Mouse (Mus musculus) left cerebral cortex, adult 11 months (tissue): ENCODE results near the gene Mrpl33.
A peak's percentile ranks its signal among the peaks of the same experiment; 100 is the strongest.
"Not testable (repeated sequence)": the region's sequence is repeated elsewhere in the genome, so short reads cannot be mapped to it uniquely, and the experiment has no call there.

ENCODE experiments used
- DNase-seq: peaks from one replicate; pipeline ENCODE4 v3.0.0; 2022; ENCODE audit warnings: low spot score

The Mrpl33 gene

GRCm38 (mm10) chr5:31597430-31597944, 752 bp downstream of the Mrpl33 start:
- DNase-seq: no peak

GRCm38 (mm10) chr5:31598121-31598520, 1.4 kb downstream of the Mrpl33 start:
- DNase-seq: no peak

- DNase-seq: no peak
These were observed 1.8 kb downstream of the Mrpl33 start for GRCm38 (mm10) chr5:31598579-31598978.

- DNase-seq: no peak
These were observed 2.4 kb downstream of the Mrpl33 start for GRCm38 (mm10) chr5:31599161-31599560.

- no peak for DNase-seq
These were observed 4.5 kb downstream of the Mrpl33 start for GRCm38 (mm10) chr5:31601162-31601722.

- DNase-seq: peak; percentile 41
These were observed 5.6 kb downstream of the Mrpl33 start for GRCm38 (mm10) chr5:31602377-31602776.

- DNase-seq: no peak
These were observed 7.0 kb downstream of the Mrpl33 start for GRCm38 (mm10) chr5:31603766-31604165.

- no peak for DNase-seq
These were observed 9.4 kb downstream of the Mrpl33 start for GRCm38 (mm10) chr5:31606151-31606550.

GRCm38 (mm10) chr5:31610376-31611086, 13.8 kb downstream of the Mrpl33 start:
- DNase-seq: no peak

- DNase-seq: no peak
These were observed 14.5 kb downstream of the Mrpl33 start for GRCm38 (mm10) chr5:31611186-31611585.

GRCm38 (mm10) chr5:31613852-31614286, 17.1 kb downstream of the Mrpl33 start:
- DNase-seq: peak; percentile 61

- DNase-seq: no peak
These were observed 17.7 kb downstream of the Mrpl33 start for GRCm38 (mm10) chr5:31614339-31615025.

GRCm38 (mm10) chr5:31620326-31620725, 23.6 kb downstream of the Mrpl33 start:
- no peak for DNase-seq

- DNase-seq: no peak
These were observed 30.4 kb downstream of the Mrpl33 start for GRCm38 (mm10) chr5:31627117-31627516.

GRCm38 (mm10) chr5:31627562-31628526, 31.1 kb downstream of the Mrpl33 start:
- DNase-seq: no peak

GRCm38 (mm10) chr5:31628555-31628954, 31.8 kb downstream of the Mrpl33 start:
- DNase-seq: no peak

GRCm38 (mm10) chr5:31630064-31630463, 33.3 kb downstream of the Mrpl33 start:
- no peak for DNase-seq

GRCm38 (mm10) chr5:31631169-31631568, 34.4 kb downstream of the Mrpl33 start:
- DNase-seq: not testable (repeated sequence)

- DNase-seq: no peak
These were observed 37.4 kb downstream of the Mrpl33 start for GRCm38 (mm10) chr5:31634161-31634560.

- DNase-seq: no peak
These were observed 37.9 kb downstream of the Mrpl33 start for GRCm38 (mm10) chr5:31634679-31635078.

- DNase-seq: no peak
These were observed 40.0 kb downstream of the Mrpl33 start for GRCm38 (mm10) chr5:31636636-31637253.
